Mouse (Mus musculus): ENCODE data around the gene Mark3.

DNA sequence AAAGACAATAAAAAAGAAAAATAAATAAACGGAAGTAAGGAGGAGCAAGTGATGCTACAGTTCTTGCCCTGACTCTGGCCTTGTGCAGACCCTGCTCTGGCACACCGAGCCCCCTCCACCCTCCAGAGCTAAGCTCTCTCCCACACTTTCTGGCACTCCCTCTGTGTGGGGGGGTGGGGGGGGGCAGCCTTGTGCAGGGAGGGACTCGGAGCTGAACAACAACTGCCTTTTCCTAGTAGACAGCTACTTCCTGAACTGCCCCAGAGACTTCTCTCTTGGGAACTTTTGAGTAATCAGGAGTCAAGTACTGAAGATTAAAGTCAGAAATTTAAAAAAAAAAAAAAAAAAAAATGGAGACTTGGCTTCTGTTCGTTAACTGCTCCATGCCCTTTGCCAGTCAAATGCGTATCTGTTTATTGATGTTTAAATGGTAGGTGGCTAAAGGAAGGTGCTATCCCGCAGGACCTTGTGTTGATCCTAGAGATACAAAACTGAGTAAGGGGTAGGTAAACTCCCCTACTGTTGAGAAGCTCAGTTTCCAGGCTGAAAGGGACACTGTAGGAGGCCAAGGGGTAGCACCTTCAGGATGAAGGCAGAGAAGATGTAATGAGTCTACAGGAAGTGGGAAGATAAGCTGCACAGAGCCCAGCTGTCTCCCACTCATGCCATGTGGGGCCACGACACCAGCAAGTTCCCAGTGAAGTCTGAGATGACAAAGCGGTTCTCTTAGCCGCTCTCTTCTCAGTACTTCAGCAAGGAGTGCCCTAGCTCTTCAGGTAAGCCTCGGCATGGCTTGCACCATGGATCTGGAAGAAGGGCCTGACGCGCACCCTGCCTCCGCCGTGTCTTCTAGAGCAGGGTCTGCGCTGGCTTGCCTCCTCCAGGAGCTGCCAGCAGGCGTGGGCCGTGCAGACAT, 89.2 kb downstream of the Mark3 start:
- no peak for TF ChIP-seq CTCF (IDR thresholded peaks at IDR 0.05 in 2 of 3, conservative IDR thresholded peaks at IDR 0.05 in 1 of 3; ENCODE audit: control insufficient read depth in 1 of 3, insufficient read depth in 1 of 3, low read depth in 2 of 3, low read length in 3 of 3, poor library complexity in 1 of 3, severe bottlenecking in 1 of 3)
- no peak for TF ChIP-seq POLR2A (IDR thresholded peaks at IDR 0.05; ENCODE audit: control insufficient read depth in 1 of 2, insufficient read depth in 1 of 2, low read depth in 1 of 2, low read length in 2 of 2, poor library complexity in 1 of 2)
- no peak for TF ChIP-seq TBP (IDR thresholded peaks at IDR 0.05; ENCODE audit: low read depth, low read length)
- no peak for TF ChIP-seq TCF12 (IDR thresholded peaks at IDR 0.05; ENCODE audit: low read depth, low read length)
- no peak for TF ChIP-seq MEF2A (IDR thresholded peaks at IDR 0.05; ENCODE audit: extremely low read depth, insufficient replicate concordance, low read depth, low read length, poor library complexity, severe bottlenecking)
- TF ChIP-seq KAT2A (conservative IDR thresholded peaks at IDR 0.05; ENCODE audit: low read depth, low read length): no peak
- no peak for TF ChIP-seq CHD1 (IDR thresholded peaks at IDR 0.05; ENCODE audit: low read depth, low read length)
